Mouse (Mus musculus) bone marrow macrophage, adult 2 months (primary cell): ENCODE data around the gene Sh3rf1.

ENCODE experiments used
- CTCF ChIP-seq: IDR thresholded peaks from 2 replicates; pipeline ENCODE4 v1.5.1; 2012; ENCODE audit warnings: low read depth, mild to moderate bottlenecking, low read length, moderate library complexity
- POLR2A ChIP-seq: IDR thresholded peaks from 2 replicates; pipeline ENCODE4 v1.6.1; 2012; ENCODE audit warnings: mild to moderate bottlenecking, low read depth, low read length, borderline replicate concordance

- no peak for TF ChIP-seq CTCF
- TF ChIP-seq POLR2A: no peak
Observed at GRCm38 (mm10) chr8:61322462-61322861, 98.8 kb downstream of the Sh3rf1 start.
